Mouse (Mus musculus) heart, adult 2 months (tissue): ENCODE measurements around the gene Smco3.

Source experiments
- CTCF ChIP-seq: fragments of 200-600 bp; IDR thresholded peaks from 2 replicates; pipeline ENCODE4 v1.8.1; 2022; ENCODE audit warnings: antibody characterized with exemption, mild to moderate bottlenecking, moderate library complexity
- EP300 ChIP-seq: fragments of 200-500 bp; IDR thresholded peaks from 2 replicates; pipeline ENCODE4 v1.6.1; 2011; ENCODE audit warnings: low read depth, low read length, control low read depth; ENCODE audit not compliant: insufficient read depth
- POLR2A ChIP-seq: fragments of 200-500 bp; IDR thresholded peaks from 2 replicates; pipeline ENCODE4 v1.6.1; 2011; ENCODE audit warnings: mild to moderate bottlenecking, low read depth, low read length, control low read depth; ENCODE audit not compliant: insufficient read depth

DNA sequence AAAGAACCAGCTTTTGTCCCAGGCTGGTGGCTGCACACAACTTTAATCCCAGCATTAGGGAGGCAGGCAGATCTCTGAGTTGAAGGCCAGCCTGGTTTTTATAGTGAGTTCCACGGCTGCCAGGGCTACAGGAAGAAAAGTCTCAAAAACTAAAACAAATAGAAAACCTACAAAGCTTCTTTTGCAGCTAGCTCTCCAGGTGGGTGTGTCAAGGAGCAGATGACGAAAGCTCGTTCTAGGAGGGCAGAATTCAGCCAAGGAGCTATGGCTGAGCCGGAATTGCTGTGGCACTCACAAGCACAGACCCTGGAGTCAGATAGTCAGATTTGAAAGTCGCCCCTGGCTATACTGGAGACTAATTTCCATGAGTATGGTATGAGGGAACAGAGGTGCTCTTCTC, 28.4 kb downstream of the Smco3 start:
- TF ChIP-seq POLR2A (no peak), CTCF (no peak), EP300 (no peak)
